Mouse (Mus musculus): Measurements from ENCODE around the gene Cpeb3. TPM values are rescaled to one million over a fixed set of nuclear protein-coding genes. Genes with fewer than 3 reads are reported as not detected.
"Not testable (repeated sequence)": the region's sequence is repeated elsewhere in the genome, so short reads cannot be mapped to it uniquely, and the experiment has no call there.

Gene Cpeb3
- total RNA-seq, 2 experiments from 2014 or later = 33.6 to 37.2 TPM

- intact Hi-C loops (cut with DNase I; ENCODE audit: low total_unique reads) = loop anchor here (10.0 kb wide), 1 partner anchor 58 kb away; no protein-coding TSS in a partner anchor
These were observed 35.8 kb downstream of the Cpeb3 start for GRCm38 (mm10) chr19:37172566-37173130.

GRCm38 (mm10) chr19:37172096-37172495 lies 36.3 kb downstream of the Cpeb3 start:
- no peak for DNase-seq
- intact Hi-C loops (cut with DNase I; ENCODE audit: low total_unique reads) = loop anchor here (10.0 kb wide), 1 partner anchor 57 kb away; no protein-coding TSS in a partner anchor

More at GRCm38 (mm10) chr19:37172566-37173130, 35.8 kb downstream of the Cpeb3 start:
- DNase-seq = no peak

- intact Hi-C loops (cut with DNase I; ENCODE audit: low total_unique reads) = no loop called here
- DNase-seq = no peak
These were observed 51.5 kb downstream of the Cpeb3 start for GRCm38 (mm10) chr19:37156770-37157336.

DNA sequence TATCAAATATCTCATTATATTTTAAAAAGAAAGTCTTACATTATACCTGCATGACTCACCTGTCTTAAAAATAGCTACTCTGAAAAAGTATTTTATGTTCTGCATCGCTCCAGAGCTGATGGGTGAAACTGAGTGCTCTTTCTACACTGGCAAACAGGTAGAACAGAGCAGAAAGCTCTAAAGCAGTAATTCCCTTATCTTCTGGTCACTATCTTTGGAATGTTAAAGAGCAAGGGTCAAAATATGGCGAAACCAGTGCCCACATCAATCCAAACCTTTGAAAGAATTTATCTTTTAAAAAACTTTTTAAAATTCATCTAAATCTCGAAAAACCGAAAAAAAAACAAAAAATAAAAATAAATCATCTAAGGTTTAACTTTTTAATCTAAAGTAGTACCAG lies 52.4 kb downstream of the Cpeb3 start:
- DNase-seq = no peak
- intact Hi-C loops (cut with DNase I; ENCODE audit: low total_unique reads) = no loop called here

DNA sequence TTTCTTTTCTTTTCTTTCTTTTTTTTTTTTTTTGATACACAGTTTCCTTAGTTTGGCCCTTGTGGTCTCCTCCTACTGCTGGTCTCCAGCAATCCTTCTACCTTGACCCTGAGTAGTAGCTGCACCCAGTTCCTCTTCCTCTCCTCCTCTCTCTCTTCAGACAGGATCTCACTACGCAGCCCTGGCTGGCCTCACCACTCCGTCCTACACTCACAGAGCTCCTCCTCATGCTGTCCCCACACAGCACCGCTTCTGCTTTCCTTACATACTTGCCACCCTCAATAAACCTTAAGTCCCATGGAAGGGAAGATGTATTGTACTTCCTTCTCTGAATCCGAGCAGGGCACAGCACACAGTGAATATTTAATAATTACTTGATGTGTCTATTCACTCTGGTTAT lies 61.3 kb downstream of the Cpeb3 start:
- no peak for DNase-seq
- intact Hi-C loops (cut with DNase I; ENCODE audit: low total_unique reads) = no loop called here

DNA sequence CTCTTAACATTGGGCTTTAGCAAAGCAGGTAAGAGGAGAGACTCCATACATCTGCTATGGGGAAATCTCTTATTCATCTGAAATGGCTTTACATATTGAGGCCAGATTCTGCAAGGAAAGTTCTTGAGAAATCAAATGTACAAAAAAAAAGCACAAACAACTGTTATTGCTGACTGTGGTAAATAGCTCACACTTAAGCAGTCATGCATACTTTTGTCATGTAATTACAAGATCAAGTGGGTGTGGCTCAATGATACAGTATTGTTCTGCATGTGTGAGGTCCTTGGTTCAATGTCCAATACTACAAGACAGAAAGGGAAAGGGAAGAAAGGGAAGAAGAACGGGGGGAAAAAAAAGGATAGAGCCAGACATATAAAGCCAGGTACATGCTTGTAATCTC lies 62.6 kb downstream of the Cpeb3 start:
- no peak for DNase-seq
- intact Hi-C loops (cut with DNase I; ENCODE audit: low total_unique reads) = no loop called here

- intact Hi-C loops (cut with DNase I; ENCODE audit: low total_unique reads) = no loop called here
- no peak for DNase-seq
These were observed 63.0 kb downstream of the Cpeb3 start for GRCm38 (mm10) chr19:37145401-37145800.

DNA sequence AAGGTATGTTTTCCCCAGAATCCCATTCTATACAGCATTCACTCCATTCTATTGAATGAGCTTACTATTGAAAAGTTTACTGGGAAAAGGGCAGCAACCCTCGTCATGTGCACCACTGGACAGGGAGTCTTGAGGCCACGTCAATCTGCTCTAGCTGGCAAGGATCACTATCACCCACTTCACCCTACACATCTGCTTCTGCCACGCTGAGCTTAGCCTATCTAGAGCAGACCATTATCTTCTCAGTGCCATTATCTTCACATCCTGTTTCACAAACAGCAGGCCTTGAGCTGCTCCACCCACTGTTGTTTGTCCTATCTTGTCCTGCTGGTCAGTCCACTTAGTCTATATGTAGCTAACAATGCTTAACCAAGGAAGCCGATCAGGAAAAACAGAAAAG lies 66.8 kb downstream of the Cpeb3 start:
- DNase-seq = no peak
- intact Hi-C loops (cut with DNase I; ENCODE audit: low total_unique reads) = no loop called here

GRCm38 (mm10) chr19:37137133-37137532 lies 71.3 kb downstream of the Cpeb3 start:
- intact Hi-C loops (cut with DNase I; ENCODE audit: low total_unique reads) = no loop called here
- no peak for DNase-seq

DNA sequence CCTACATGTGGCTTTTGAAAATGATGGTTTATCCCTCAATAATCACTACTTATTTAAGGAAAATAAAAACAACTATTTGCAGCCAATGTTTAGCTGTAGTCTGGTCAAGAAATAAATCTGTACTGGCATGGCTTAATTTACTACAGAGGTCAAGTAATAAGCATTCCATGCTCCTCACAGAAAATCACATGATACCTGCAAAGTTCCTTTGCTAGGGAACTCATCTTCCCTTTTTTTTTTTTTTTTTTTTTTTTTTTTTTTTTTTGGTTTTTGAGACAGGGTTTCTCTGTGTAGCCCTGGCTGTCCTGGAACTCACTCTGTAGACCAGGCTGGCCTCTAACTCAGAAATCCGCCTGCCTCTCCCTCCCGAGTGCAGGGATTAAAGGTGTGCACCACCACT lies 72.9 kb downstream of the Cpeb3 start:
- intact Hi-C loops (cut with DNase I; ENCODE audit: low total_unique reads); DNase-seq: not testable (repeated sequence)

- no peak for DNase-seq
- intact Hi-C loops (cut with DNase I; ENCODE audit: low total_unique reads) = no loop called here
These were observed 74.7 kb downstream of the Cpeb3 start for GRCm38 (mm10) chr19:37133666-37134065.

DNA sequence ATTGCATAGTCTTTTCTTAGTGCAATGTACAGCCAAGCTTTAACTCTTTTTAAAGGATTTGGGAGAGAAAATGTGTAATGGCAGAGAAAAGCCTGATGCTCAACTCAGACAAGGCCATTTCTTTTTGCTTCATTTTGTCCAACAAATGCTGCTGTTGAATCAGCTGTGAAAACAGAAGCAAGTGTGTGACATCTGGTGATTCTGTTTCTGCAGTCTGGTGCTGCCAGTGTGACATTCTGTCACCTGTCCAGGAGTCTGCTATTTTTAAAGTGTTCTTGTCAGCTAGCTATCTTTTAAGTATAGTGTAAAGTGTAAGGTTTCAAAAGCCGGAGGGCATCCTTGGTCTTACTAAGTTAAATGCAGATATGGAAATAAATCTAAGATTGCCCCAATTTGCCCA lies 76.7 kb downstream of the Cpeb3 start:
- no peak for DNase-seq
- intact Hi-C loops (cut with DNase I; ENCODE audit: low total_unique reads) = no loop called here

GRCm38 (mm10) chr19:37128461-37128860 lies 79.9 kb downstream of the Cpeb3 start:
- intact Hi-C loops (cut with DNase I; ENCODE audit: low total_unique reads) = no loop called here
- no peak for DNase-seq

GRCm38 (mm10) chr19:37127018-37127567 lies 81.3 kb downstream of the Cpeb3 start:
- DNase-seq = no peak
- intact Hi-C loops (cut with DNase I; ENCODE audit: low total_unique reads) = no loop called here

DNA sequence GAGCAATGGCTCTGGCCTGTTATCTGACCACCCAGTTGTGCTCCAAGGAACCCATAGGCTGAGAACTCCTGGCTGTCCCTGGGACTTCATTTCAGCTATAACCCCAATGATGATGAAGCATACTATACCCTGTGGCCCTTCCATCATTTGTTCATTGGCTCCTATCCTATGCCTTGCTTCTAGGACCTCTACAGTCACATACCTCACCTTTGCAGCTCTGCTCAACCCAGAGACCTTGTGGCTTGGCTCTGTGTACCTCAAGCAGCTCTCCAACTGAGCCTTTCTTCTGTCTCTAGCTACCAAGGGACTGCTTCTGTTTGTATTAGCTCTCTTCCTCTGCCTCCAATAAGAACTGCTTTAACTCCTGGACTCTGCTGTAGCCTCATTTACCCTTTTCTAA lies 83.4 kb downstream of the Cpeb3 start:
- DNase-seq = no peak
- intact Hi-C loops (cut with DNase I; ENCODE audit: low total_unique reads) = no loop called here

GRCm38 (mm10) chr19:37119281-37119680 lies 89.1 kb downstream of the Cpeb3 start:
- intact Hi-C loops (cut with DNase I; ENCODE audit: low total_unique reads) = loop anchor here (10.0 kb wide), 1 partner anchor 56 kb away; no protein-coding TSS in a partner anchor
- no peak for DNase-seq

GRCm38 (mm10) chr19:37115824-37116223 lies 92.6 kb downstream of the Cpeb3 start:
- intact Hi-C loops (cut with DNase I; ENCODE audit: low total_unique reads) = loop anchor here (10.0 kb wide), 1 partner anchor 59 kb away; no protein-coding TSS in a partner anchor

GRCm38 (mm10) chr19:37115374-37115773 lies 93.0 kb downstream of the Cpeb3 start:
- intact Hi-C loops (cut with DNase I; ENCODE audit: low total_unique reads) = loop anchor here (10.0 kb wide), 1 partner anchor 59 kb away; no protein-coding TSS in a partner anchor
- DNase-seq = no peak

More at GRCm38 (mm10) chr19:37115824-37116223, 92.6 kb downstream of the Cpeb3 start:
- DNase-seq = no peak

DNA sequence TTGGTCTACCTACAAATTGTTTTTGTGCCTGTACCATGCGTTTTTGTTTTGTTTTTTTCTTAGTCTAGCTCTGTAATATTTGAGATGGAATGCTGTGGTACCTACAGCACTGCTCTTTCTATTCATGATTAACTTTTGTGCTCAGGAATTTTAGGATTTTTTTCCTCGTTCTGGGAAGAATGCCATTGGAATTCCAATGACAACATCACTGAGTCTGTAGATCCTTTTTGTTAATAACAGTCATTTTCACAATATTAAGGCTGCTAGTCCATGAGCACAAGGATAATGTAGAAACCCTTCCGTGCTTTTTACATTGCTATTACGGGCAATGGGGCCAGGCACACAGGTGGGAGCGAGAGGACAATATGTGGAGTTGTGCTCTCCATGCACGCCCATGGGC lies 96.6 kb downstream of the Cpeb3 start:
- DNase-seq = no peak
- intact Hi-C loops (cut with DNase I; ENCODE audit: low total_unique reads) = loop anchor here (10.0 kb wide), 1 partner anchor 63 kb away; no protein-coding TSS in a partner anchor

- intact Hi-C loops (cut with DNase I; ENCODE audit: low total_unique reads) = loop anchor here (10.0 kb wide), 1 partner anchor 64 kb away; no protein-coding TSS in a partner anchor
- DNase-seq = no peak
These were observed 97.9 kb downstream of the Cpeb3 start for GRCm38 (mm10) chr19:37110494-37110893.

DNA sequence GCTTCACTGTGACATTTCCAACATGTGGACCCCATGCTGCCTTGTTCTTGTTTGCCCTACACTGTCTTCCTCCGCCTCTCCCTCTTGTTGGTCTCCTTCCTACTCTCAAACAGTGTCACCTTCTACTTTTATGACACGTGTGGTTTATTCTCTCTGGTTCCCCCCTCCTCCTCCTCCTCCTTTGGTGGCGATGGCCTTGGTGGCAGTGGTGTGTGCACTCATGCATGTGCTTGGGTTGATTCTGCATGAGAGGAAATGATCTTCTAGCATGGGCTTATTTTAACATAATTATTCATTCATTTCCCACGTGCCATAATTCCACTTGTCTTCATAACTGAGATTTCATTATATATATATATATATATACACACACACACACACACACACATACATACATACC lies 98.5 kb downstream of the Cpeb3 start:
- no peak for DNase-seq
- intact Hi-C loops (cut with DNase I; ENCODE audit: low total_unique reads) = loop anchor here (10.0 kb wide), 1 partner anchor 65 kb away; no protein-coding TSS in a partner anchor
